Mouse (Mus musculus): ENCODE measurements at regions not wholly inside any gene's neighbourhood (a gene's known extent, or its start where the extent isn't known, plus 50 kb on each side); places are given as distances from the start of the nearest gene placed in this dataset.

DNA sequence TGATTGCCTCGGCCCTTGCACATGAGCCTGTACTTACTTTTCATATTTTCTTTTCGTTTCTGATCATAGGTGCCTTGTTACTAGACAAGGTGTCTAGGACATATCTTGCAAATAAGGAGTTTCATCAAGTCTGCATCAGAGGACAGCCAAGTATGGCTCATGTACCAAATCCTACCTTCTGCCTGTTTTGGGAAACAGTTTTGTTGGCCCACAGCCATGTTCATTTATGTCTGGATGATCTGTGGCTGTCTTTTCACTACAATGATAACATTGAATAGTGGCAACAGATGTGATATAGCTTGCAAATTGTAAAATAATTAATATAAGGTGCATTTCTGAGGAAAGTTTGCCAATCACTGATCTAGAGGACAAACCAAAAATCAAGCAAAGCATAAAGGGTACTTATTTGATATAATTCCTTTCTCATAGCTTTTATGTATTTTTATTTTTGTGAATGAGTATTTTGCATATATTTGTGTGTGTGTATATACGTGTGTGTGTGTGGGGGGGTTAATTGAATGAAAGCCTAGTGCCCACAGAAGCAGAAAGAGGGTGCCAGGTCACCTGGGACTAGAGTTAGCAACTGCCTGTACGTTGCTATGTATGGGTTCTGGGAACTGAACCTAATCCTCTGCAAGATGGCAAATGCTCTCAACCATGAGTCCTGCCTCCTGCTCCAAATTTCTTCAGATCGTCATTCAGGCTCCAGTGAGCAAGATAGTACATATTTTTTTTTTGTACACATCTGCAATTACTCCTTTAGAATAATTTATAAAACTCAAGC, 99.2 kb upstream of the Spaca1 start:
- H3K27me3 ChIP-seq (ENCODE audit: control insufficient read depth, insufficient read depth, low read length), result no peaks in the 10 kb centered on the region
- WGBS, result 71% methylated on average over 5 of the region's 5 CpGs
- no peak for DNase-seq
- no peaks in the 10 kb centered on the region for H3K4me1 ChIP-seq (ENCODE audit: control insufficient read depth, insufficient read depth, low read length)
- H3K36me3 ChIP-seq (ENCODE audit: control insufficient read depth, insufficient read depth, low read length), result no peaks in the 10 kb centered on the region
- no peak overlapping the region for H3K27ac ChIP-seq
- intact Hi-C loops (cut with DNase I), result loop anchor here (10.0 kb wide), 1 partner anchor 266 kb away; no protein-coding TSS in a partner anchor
- no peak overlapping the region for H3K9ac ChIP-seq (ENCODE audit: low read depth, low read length)
- no peak for TF ChIP-seq CTCF (IDR thresholded peaks at IDR 0.05)
- no peak for TF ChIP-seq EP300 (IDR thresholded peaks at IDR 0.05; ENCODE audit: insufficient read depth, low read depth, low read length)
- TF ChIP-seq POLR2A (IDR thresholded peaks at IDR 0.05; ENCODE audit: insufficient read depth, low read depth, low read length), result no peak
- no peaks in the 10 kb centered on the region for H3K79me2 ChIP-seq (replicated peaks; ENCODE audit: control insufficient read depth, insufficient read depth, low read length)
- no peak overlapping the region for H3K4me3 ChIP-seq

DNA sequence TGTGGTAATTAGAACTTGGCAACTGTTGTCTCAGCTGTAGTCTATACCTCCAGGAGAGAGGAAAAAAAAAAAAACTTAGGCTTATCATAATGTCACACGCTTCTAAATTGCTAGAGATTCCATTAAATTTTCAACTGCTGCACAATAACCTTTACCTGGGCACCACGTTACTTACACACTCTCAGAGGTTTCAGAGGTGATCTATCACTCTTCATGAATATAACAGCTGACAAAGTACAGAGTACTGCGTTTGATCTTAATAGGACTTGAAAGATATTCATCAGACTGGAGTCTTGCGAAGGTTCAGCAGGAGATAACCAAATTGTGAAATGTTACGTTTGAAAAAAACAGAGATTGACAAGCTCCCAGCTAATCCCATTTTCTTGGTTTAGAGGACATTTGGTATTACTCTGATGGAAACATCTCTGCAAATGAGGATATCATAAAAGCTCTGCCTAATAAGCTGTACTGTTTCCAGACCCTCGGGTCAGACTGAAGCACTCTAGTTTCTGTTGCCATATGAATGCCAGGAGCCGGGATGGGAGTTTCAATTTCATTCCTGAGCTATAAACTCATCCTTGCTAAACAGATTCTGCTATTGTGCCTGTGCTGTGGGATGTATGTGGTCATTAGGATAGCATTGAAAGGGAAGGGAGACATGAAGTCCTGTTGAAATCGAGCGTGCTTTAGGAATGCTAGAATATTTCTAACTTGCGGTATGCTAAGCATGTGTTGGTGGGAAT, 101.8 kb upstream of the Spaca1 start:
- H3K27ac ChIP-seq, result no peak overlapping the region
- intact Hi-C loops (cut with DNase I), result no loop called here
- no peaks in the 10 kb centered on the region for H3K79me2 ChIP-seq (replicated peaks; ENCODE audit: control insufficient read depth, insufficient read depth, low read length)
- 40% methylated on average over 10 of the region's 10 CpGs for WGBS
- H3K4me1 ChIP-seq (ENCODE audit: control insufficient read depth, insufficient read depth, low read length), result no peaks in the 10 kb centered on the region
- H3K36me3 ChIP-seq (ENCODE audit: control insufficient read depth, insufficient read depth, low read length), result no peaks in the 10 kb centered on the region
- DNase-seq, result no peak
- no peaks in the 10 kb centered on the region for H3K27me3 ChIP-seq (ENCODE audit: control insufficient read depth, insufficient read depth, low read length)
- TF ChIP-seq CTCF (IDR thresholded peaks at IDR 0.05) (no peak), EP300 (IDR thresholded peaks at IDR 0.05; ENCODE audit: insufficient read depth, low read depth, low read length) (no peak), POLR2A (IDR thresholded peaks at IDR 0.05; ENCODE audit: insufficient read depth, low read depth, low read length) (no peak)
- no peak overlapping the region for H3K4me3 ChIP-seq
- no peak overlapping the region for H3K9ac ChIP-seq (ENCODE audit: low read depth, low read length)

DNA sequence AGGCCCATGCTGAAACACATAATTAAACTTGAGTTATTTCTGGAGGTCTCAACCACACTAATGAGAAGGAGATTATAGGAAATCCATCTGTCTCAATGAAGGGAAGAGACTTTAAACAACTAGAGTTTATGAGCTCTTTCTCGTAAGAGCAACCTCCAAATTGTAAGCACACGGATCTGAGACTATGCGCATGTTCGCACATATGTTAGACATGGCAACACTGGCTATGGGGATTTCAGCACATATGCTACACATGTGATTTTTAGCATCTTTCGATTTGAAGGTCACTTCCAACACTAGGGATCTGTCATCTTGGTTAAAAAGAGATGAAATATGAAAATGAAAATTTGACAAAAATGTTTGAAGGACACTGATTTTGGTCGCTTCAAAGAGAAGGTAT, 105.5 kb upstream of the Spaca1 start:
- intact Hi-C loops (cut with DNase I), result no loop called here
- Histone ChIP-seq H3K36me3 (ENCODE audit: control insufficient read depth, insufficient read depth, low read length) (no peaks in the 10 kb centered on the region), H3K27ac (no peak overlapping the region), H3K9ac (ENCODE audit: low read depth, low read length) (no peak overlapping the region), H3K27me3 (ENCODE audit: control insufficient read depth, insufficient read depth, low read length) (no peaks in the 10 kb centered on the region), H3K79me2 (replicated peaks; ENCODE audit: control insufficient read depth, insufficient read depth, low read length) (no peaks in the 10 kb centered on the region), H3K4me1 (ENCODE audit: control insufficient read depth, insufficient read depth, low read length) (no peaks in the 10 kb centered on the region), H3K4me3 (no peak overlapping the region)
- 84% methylated on average over 6 of the region's 6 CpGs for WGBS
- DNase-seq, result no peak
- TF ChIP-seq POLR2A (IDR thresholded peaks at IDR 0.05; ENCODE audit: insufficient read depth, low read depth, low read length) (no peak), EP300 (IDR thresholded peaks at IDR 0.05; ENCODE audit: insufficient read depth, low read depth, low read length) (no peak), CTCF (IDR thresholded peaks at IDR 0.05) (no peak)

DNA sequence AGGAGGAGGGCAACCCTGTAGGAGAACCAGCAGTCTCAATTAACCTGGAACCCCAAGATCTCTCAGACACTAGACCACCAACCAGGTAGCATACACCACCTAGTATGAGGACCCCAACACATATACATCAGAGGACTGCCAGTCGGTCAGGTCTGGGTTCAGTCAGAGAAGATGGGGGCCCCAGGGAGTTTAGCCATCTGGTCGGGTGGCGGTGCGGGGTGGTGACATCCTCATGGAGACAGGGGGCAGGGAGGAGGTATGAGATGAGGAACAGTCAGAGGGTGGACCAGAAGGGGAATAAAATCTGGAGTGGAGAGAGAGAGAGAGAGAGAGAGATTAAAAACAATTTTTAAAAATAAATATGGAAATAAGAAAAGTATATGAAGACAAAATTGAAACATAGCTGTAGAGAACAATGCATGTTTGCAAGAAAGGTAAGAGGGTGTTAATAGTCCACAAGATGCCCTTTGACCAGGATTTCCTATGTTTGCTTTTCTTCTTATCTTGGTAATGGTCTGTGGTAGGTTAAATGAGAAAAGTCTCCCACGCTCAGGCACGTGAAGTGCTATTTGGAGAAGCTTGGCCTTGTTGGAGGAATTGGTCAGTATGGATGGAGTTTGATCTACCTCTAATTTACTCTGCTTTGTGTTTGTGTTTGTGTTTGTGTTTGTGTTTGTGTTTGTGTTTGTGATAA, 108.0 kb upstream of the Spaca1 start:
- Histone ChIP-seq H3K4me3 (no peak overlapping the region), H3K27ac (no peak overlapping the region), H3K36me3 (ENCODE audit: control insufficient read depth, insufficient read depth, low read length) (no peaks in the 10 kb centered on the region), H3K9ac (ENCODE audit: low read depth, low read length) (no peak overlapping the region), H3K79me2 (replicated peaks; ENCODE audit: control insufficient read depth, insufficient read depth, low read length) (no peaks in the 10 kb centered on the region), H3K27me3 (ENCODE audit: control insufficient read depth, insufficient read depth, low read length) (no peaks in the 10 kb centered on the region), H3K4me1 (ENCODE audit: control insufficient read depth, insufficient read depth, low read length) (no peaks in the 10 kb centered on the region)
- intact Hi-C loops (cut with DNase I), result no loop called here
- 63% methylated on average over 6 of the region's 6 CpGs for WGBS
- TF ChIP-seq CTCF (IDR thresholded peaks at IDR 0.05), result no peak
- no peak for TF ChIP-seq POLR2A (IDR thresholded peaks at IDR 0.05; ENCODE audit: insufficient read depth, low read depth, low read length)
- no peak for TF ChIP-seq EP300 (IDR thresholded peaks at IDR 0.05; ENCODE audit: insufficient read depth, low read depth, low read length)
- DNase-seq, result no peak

DNA sequence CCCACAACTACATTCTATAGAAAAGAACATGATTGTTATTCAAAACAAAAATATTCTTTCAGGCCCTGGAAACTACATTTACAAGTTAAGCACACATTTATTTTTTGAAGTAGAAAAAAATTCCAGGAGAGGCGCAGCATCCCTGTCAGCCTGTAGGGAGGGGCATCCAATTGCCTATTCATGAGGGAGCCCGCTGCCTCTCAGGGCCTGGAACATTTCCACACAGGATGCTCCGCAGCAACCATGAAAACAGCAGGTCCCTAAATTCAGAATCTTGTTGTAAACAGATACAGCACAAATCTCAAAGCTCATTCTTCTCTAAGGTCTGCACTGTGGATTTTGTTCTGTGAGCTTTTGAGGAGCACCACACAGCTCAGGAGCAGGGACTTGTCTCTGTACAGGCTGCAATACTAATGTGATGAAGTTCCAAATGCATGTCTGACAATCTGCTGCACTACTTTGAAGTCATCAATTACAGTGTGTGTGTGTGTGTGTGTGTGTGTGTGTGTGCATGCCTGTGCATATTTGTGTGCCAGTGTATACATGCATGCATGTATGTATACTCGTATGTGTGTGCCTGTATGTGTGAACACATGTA, 121.4 kb upstream of the Spaca1 start:
- H3K4me1 ChIP-seq (ENCODE audit: control insufficient read depth, insufficient read depth, low read length), result no peaks in the 10 kb centered on the region
- H3K9ac ChIP-seq (ENCODE audit: low read depth, low read length), result no peak overlapping the region
- no peak for DNase-seq
- no peak for TF ChIP-seq CTCF (IDR thresholded peaks at IDR 0.05)
- TF ChIP-seq EP300 (IDR thresholded peaks at IDR 0.05; ENCODE audit: insufficient read depth, low read depth, low read length), result no peak
- no peak for TF ChIP-seq POLR2A (IDR thresholded peaks at IDR 0.05; ENCODE audit: insufficient read depth, low read depth, low read length)
- WGBS, result 70% methylated on average over 4 of the region's 4 CpGs
- H3K27ac ChIP-seq, result no peak overlapping the region
- no peaks in the 10 kb centered on the region for H3K79me2 ChIP-seq (replicated peaks; ENCODE audit: control insufficient read depth, insufficient read depth, low read length)
- no peaks in the 10 kb centered on the region for H3K27me3 ChIP-seq (ENCODE audit: control insufficient read depth, insufficient read depth, low read length)
- no peak overlapping the region for H3K4me3 ChIP-seq
- H3K36me3 ChIP-seq (ENCODE audit: control insufficient read depth, insufficient read depth, low read length), result no peaks in the 10 kb centered on the region
- intact Hi-C loops (cut with DNase I), result no loop called here

Data from heart, adult 2 months (tissue).